Mouse (Mus musculus) E14TG2a.4 (cell line): Measurements from ENCODE around the gene Myh11.

ENCODE experiments used
- CTCF ChIP-seq: conservative IDR thresholded peaks from 2 replicates; pipeline ENCODE4 v1.5.1; 2014; ENCODE audit warnings: low read length
- POU5F1 ChIP-seq: IDR thresholded peaks from 2 replicates; pipeline ENCODE4 v1.6.1; 2014; ENCODE audit warnings: low read length, borderline replicate concordance

DNA sequence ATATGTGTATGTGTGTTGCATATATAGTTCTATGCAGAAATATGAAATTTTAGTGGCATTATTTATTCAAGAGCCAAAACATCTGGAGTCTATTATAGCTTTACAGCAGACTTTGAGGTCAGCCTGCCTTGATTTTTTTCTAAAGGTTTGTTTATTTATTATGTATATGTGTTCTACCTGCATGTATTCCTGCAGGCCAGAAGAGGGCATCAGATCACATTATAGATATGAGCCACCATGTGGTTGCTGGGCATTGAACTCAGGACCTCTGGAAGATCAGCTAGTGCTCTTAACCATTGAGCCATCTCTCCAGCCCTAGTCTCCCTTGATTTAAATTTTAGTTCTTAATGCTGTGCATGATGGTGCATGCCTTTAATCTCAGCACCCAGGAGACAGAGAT lies 143.5 kb downstream of the Myh11 start:
- no peak for TF ChIP-seq CTCF
- TF ChIP-seq POU5F1, result no peak
